Mouse (Mus musculus) ES-E14 (cell line): Measurements from ENCODE around the gene 1700001P01Rik. TPM values are rescaled to one million over a fixed set of nuclear protein-coding genes. Genes with fewer than 3 reads are reported as not detected.
A peak's percentile ranks its signal among the peaks of the same experiment; 100 is the strongest.

Source experiments
- DNase-seq: peaks from one replicate; pipeline ENCODE4 v3.0.0-alpha.2; 2013; ENCODE audit warnings: low read depth, low spot score
- H3K27ac ChIP-seq: 2 replicates; pipeline ENCODE4 v1.5.1; 2012; ENCODE audit warnings: low read depth, mild to moderate bottlenecking, low read length, moderate library complexity, mixed read lengths; ENCODE audit not compliant: poor library complexity, insufficient read depth, severe bottlenecking
- H3K36me3 ChIP-seq: 2 replicates; pipeline ENCODE4 v1.6.1; 2012; ENCODE audit warnings: mild to moderate bottlenecking, low read length, moderate library complexity, mixed read lengths; ENCODE audit not compliant: control insufficient read depth, poor library complexity, insufficient read depth, severe bottlenecking
- H3K4me1 ChIP-seq, 2 experiments: fragments of 150-350 bp in 1 of 2; sonication (generic) in 1 of 2; 2 replicates each; pipeline ENCODE4 v1.6.1; 2012; ENCODE audit warnings: low read length in 2 of 2, mild to moderate bottlenecking in 1 of 2, mixed read lengths in 1 of 2; ENCODE audit not compliant: control insufficient read depth in 2 of 2, insufficient read depth in 2 of 2, poor library complexity in 1 of 2
- H3K4me3 ChIP-seq, 2 experiments: fragments of 150-350 bp in 1 of 2; sonication (generic) in 1 of 2; 2 replicates each; pipeline ENCODE4 v1.5.1; 2012; ENCODE audit warnings: low read length in 2 of 2, low read depth in 1 of 2, mild to moderate bottlenecking in 1 of 2, mixed read lengths in 1 of 2; ENCODE audit not compliant: insufficient read depth in 1 of 2, poor library complexity in 1 of 2, severe bottlenecking in 1 of 2
- H3K9ac ChIP-seq: 2 replicates; pipeline ENCODE4 v1.6.1; 2012; ENCODE audit warnings: low read depth, mild to moderate bottlenecking, low read length, mixed read lengths; ENCODE audit not compliant: poor library complexity, insufficient read depth, severe bottlenecking
- H3K9me3 ChIP-seq: fragments of 150-350 bp; sonication (generic); 2 replicates; pipeline ENCODE4 v1.6.1; 2012; ENCODE audit warnings: low read depth, mild to moderate bottlenecking, low read length; ENCODE audit not compliant: control insufficient read depth, insufficient read depth
- CHD2 ChIP-seq: IDR thresholded peaks from 2 replicates; pipeline ENCODE4 v1.6.1; 2014; ENCODE audit warnings: mild to moderate bottlenecking, low read depth, low read length, inconsistent platforms
- HCFC1 ChIP-seq: IDR thresholded peaks from 2 replicates; pipeline ENCODE4 v1.6.1; 2012; ENCODE audit warnings: low read length, inconsistent platforms, borderline replicate concordance; ENCODE audit not compliant: insufficient read depth
- MAFK ChIP-seq: IDR thresholded peaks from 2 replicates; pipeline ENCODE4 v1.6.1; 2014; ENCODE audit warnings: mild to moderate bottlenecking, low read depth, low read length, inconsistent platforms; ENCODE audit not compliant: insufficient read depth
- ZC3H11A ChIP-seq: IDR thresholded peaks from 2 replicates; pipeline ENCODE4 v1.6.1; 2012; ENCODE audit warnings: low read depth, mild to moderate bottlenecking, inconsistent platforms, low read length, borderline replicate concordance
- ZNF384 ChIP-seq: IDR thresholded peaks from 2 replicates; pipeline ENCODE4 v1.6.1; 2012; ENCODE audit warnings: low read depth, low read length, inconsistent platforms
- in situ Hi-C, 2 experiments: fragments of 600-800 bp; cut with MboI; formaldehyde crosslinking; loops; one replicate each; pipeline ENCODE4 v1.15.1; 2025; ENCODE audit warnings: low sequenced_read_pairs in 2 of 2, inconsistent platforms in 1 of 2; ENCODE audit not compliant: unreplicated experiment in 2 of 2
- total RNA-seq: library from RNA; depleted of rRNA; stranded (reverse); fragments of 300-350 nt; gene quantifications from 2 replicates; pipeline ENCODE4 v1.2.3, GENCODE M21; 2012

1700001P01Rik gene
- total RNA-seq, 1 experiment: 2.3 TPM

- Histone ChIP-seq H3K36me3 (peaks cover 9% of the 10 kb centered on the region), H3K9me3 (no peaks in the 10 kb centered on the region), H3K4me3 (peak overlapping the region; percentile 93 to 96; a peak in 1 of 4 replicates), H3K27ac (peak overlapping the region; percentile 60; the same call in 1 of the 2 replicates), H3K4me1 (peaks cover 16 to 30% of the 10 kb centered on the region in 2 experiments; a peak in 3 of 4 replicates), H3K9ac (no peak overlapping the region; the same call in 1 of the 2 replicates)
- no peak for DNase-seq
- in situ Hi-C loops: no loop called here
- no peak for TF ChIP-seq HCFC1
- no peak for TF ChIP-seq MAFK
- no peak for TF ChIP-seq CHD2
- no peak for TF ChIP-seq ZNF384
- no peak for TF ChIP-seq ZC3H11A
Measured at GRCm38 (mm10) chr11:97802495-97802894, 26.8 kb upstream of the 1700001P01Rik start.

- H3K4me1 ChIP-seq: peaks cover 14 to 28% of the 10 kb centered on the region in 2 experiments; a peak in 3 of 4 replicates
- peaks cover 7% of the 10 kb centered on the region for H3K36me3 ChIP-seq
- H3K9ac ChIP-seq: peak overlapping the region; percentile 19; the same call in 1 of the 2 replicates
- H3K27ac ChIP-seq: peak overlapping the region; percentile 60; the same call in 1 of the 2 replicates
- TF ChIP-seq MAFK: no peak
- TF ChIP-seq CHD2: no peak
- TF ChIP-seq ZNF384: no peak
- TF ChIP-seq ZC3H11A: no peak
- no peak for TF ChIP-seq HCFC1
- H3K9me3 ChIP-seq: no peaks in the 10 kb centered on the region
- no peak for DNase-seq
- in situ Hi-C loops: no loop called here
- H3K4me3 ChIP-seq: peak overlapping the region; percentile 93 to 96
Measured at GRCm38 (mm10) chr11:97802194-97802470, 26.4 kb upstream of the 1700001P01Rik start.

- Histone ChIP-seq H3K4me1 (peaks cover 14 to 23% of the 10 kb centered on the region in 2 experiments; a peak in 3 of 4 replicates), H3K4me3 (peak overlapping the region; percentile 93 to 96), H3K27ac (peak overlapping the region; percentile 86), H3K36me3 (peaks cover 2% of the 10 kb centered on the region; the same call in 1 of the 2 replicates), H3K9ac (peak overlapping the region; percentile 84; the same call in 1 of the 2 replicates), H3K9me3 (no peaks in the 10 kb centered on the region)
- TF ChIP-seq CHD2 (no peak), ZC3H11A (no peak), ZNF384 (no peak), MAFK (no peak), HCFC1 (no peak)
- peak; percentile 76 for DNase-seq
- in situ Hi-C loops: no loop called here
Measured at GRCm38 (mm10) chr11:97801409-97802193, 25.9 kb upstream of the 1700001P01Rik start.

GRCm38 (mm10) chr11:97800691-97801408 lies 25.1 kb upstream of the 1700001P01Rik start:
- in situ Hi-C loops: no loop called here
- peak overlapping the region; percentile 86 for H3K27ac ChIP-seq
- H3K4me1 ChIP-seq: peaks cover 14 to 18% of the 10 kb centered on the region in 2 experiments; a peak in 3 of 4 replicates
- TF ChIP-seq CHD2 (no peak), HCFC1 (no peak), ZNF384 (no peak), MAFK (no peak), ZC3H11A (no peak)
- no peak for DNase-seq
- peak overlapping the region; percentile 93 to 96 for H3K4me3 ChIP-seq
- peak overlapping the region; percentile 84 for H3K9ac ChIP-seq
- no peaks in the 10 kb centered on the region for H3K9me3 ChIP-seq
- no peaks in the 10 kb centered on the region; the same call in 1 of the 2 replicates for H3K36me3 ChIP-seq
